Mouse (Mus musculus) gastrocnemius, postnatal 4 days (tissue): Measurements from ENCODE around the gene Plcb4. TPM values are rescaled to one million over a fixed set of nuclear protein-coding genes. Genes with fewer than 3 reads are reported as not detected.

Experiments
- DNase-seq, 2 experiments: peaks; one replicate each; pipeline ENCODE4 v3.0.0; 2021 to 2022; ENCODE audit warnings: low spot score in 2 of 2, mixed read lengths in 2 of 2
- total RNA-seq, 2 experiments: library from RNA; stranded (reverse); gene quantifications; 2 replicates each; pipeline ENCODE4 v1.2.3; 2021

Gene Plcb4
- total RNA-seq, 2 experiments from 2014 or later = 34.1 to 37.2 TPM

DNA sequence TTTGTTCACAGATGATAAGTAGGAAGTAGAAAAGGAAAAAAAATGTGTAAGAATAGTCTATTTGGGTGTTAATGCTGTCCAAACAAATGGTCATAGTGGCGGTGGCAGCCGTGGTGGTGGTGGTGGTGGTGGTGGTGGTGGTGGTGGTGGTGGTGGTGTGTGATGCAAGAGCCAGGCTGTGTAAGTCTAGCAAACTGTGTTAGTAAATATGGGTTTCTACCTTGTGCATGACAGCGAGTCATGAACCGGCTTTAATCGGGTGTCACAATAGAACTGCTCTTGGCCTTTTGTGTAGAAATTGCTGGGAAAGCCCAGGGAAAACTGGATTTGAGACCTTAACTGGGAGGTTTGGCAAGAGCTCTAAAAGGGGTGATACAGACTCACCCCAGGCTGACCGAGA, 188.9 kb downstream of the Plcb4 start:
- no peak for DNase-seq

DNA sequence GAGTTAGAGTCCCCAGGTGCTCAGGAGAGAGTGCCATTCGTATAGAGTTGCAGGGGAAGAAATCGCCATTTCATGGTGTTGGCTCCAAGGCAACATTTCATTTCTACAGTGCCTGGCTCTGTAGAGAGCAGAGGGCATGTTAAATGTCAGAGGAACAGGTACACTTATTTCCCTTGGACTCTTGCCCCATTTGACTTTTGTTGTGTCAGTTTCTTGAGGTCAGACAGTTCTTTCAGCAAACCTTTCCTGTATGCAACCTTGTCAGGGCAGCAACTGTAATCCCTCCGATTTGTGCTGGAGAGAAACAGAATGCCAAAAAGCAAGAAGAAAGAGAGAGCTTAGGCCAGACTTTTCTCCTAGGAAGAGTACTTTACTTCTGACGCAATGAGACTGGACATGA, 189.4 kb downstream of the Plcb4 start:
- DNase-seq = no peak

DNA sequence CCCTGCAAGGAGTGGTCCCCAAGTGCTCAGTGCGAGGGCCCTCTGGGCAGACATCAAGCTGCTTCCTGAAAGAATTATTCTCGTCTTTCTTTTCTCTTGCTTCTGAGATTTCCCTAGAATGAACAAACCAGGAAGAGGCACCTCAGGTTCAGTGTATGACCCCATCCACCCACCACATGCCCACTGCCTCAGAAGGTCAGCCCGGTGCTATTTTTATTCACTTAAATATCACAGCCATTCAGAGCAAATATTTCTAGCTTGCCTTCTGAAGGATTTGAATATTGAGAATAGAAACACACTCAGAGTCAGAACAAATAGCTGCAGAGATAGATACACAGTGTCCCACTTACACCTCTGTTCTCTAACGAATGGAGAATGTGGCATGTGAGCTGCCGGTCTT, 193.2 kb downstream of the Plcb4 start:
- DNase-seq = no peak

DNA sequence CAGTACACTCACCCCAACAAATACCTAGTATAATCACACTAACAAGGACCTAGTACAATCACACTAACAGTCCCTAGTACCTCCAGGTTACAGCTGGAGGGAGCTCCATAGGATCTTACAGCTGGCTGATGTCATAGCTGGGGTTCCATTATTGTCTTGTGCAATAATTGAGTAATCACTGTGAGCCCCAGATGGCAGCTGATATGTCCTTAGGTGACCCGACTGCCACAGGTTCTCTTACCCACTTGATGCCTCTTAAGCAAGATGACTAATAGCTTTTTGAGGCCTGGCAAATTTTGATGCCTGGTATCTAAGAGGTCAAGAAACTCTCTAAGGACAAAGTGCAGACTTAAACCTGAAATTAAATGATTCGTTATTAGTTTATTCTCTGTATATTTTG, 194.3 kb downstream of the Plcb4 start:
- DNase-seq = no peak

- DNase-seq = no peak
Observed at GRCm38 (mm10) chr2:135854059-135854458, 195.2 kb downstream of the Plcb4 start.

- no peak for DNase-seq
Observed at GRCm38 (mm10) chr2:135855890-135856490, 197.2 kb downstream of the Plcb4 start.

DNA sequence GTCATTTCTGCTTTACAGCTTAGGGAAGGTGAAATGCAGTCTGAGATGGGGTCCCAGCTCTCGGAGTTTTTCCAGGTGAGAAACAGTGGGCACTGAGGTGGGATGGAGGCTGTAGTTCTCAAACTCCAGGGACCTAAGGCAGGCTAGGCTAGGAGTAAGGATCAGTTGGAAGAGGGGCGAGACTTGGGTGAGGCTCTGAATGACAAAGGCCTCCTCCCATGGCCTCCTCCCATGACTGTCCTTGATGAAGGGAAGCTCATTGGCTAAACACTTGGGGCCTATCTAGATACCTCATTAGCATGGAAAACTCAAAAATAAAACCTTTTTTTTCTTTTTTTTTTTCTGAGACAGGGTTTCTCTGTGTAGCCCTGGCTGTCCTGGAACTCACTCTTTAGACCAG, 198.0 kb downstream of the Plcb4 start:
- DNase-seq = no peak

GRCm38 (mm10) chr2:135861531-135862488, 203.0 kb downstream of the Plcb4 start:
- DNase-seq = no peak

DNA sequence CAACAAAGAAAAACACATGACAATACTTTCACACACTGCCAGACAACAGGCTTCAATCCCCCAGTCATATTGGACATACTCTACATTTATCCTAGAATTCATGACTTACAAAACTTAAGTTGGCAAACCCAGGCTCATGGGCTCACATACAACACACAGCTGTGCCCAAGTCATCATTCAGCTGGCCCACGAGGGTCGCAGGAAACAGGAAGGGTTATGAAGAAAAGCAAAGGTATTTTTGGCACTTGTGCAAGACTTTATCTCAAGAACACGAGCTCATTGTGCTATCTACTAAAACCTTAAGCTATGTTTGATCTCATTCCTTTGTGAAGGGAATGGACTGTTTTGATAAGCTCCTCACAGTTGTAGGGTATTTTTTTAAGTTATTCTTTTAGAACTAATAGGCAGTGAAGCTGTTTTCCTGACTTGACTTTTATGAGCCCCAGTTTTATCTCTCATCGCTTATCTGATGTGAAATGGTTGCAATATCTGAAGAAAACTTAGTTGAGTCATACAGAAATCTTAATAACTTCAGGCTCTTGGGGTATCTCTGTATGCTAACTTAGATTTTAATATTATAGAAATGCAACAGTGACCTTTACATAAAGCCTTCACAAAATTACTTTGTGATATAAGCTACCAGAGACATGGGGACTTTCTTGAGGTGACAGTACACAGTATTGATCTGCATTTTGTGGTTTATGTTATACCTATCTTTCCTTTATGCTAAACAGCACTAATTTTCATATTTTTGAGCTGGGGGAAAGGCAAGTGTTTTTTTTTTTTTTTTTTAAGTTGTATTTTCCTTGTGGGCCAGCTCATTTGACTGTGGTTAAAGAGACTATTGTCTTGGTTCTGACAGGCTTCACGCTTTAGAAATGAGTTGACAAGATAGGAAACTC, 203.9 kb downstream of the Plcb4 start:
- no peak for DNase-seq

DNA sequence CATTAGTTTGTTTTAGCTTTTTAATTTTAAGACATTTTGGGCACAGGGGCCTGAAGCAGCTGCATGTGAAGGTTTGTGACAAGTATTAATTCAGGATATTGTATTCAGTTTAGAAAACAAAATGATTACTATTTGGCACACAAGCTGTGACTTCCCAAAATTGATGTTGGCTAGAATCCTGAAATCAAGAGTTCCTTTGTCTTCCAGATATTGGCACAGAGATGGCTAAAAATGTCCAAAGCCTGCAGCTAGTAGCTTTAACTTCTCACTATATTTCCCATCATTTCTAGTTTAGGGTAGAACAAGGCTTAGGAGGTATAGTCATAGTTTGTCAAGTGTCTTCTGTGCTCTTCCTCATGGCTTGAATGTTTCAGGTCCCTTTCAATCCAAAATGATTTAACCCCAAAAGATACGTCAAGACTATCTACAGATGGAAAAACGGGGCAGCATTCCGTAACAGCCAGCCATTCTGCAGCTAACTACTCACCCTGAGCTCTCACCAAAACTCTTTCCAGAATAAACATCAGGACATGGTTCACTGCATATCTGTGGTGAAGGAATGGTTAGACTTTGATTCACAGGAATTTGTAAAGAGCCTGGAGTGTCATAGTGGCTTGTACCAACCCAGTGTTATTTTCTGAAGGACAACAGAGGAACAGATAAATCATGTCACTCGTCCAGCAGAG, 204.7 kb downstream of the Plcb4 start:
- no peak for DNase-seq

- DNase-seq = no peak
Observed at GRCm38 (mm10) chr2:135866421-135866820, 207.6 kb downstream of the Plcb4 start.

DNA sequence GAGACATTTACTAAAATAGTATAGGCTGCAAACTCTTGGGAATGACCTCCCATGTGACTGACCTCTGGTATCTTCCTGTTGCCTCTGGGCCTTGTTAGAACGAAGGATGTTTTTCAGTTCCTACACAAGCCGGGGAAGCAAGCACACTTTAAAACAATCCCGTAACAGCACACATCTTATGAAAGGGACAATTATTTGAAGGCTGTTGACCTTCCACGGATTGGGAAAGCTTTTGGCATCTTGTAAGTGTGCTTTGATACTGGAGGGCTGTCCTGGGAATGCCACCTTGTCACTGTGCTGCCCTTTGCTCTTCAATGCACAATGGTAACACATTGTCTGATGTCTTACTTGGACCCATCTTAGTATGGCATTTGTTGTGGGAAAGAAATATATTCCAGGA, 208.0 kb downstream of the Plcb4 start:
- no peak for DNase-seq

GRCm38 (mm10) chr2:135869637-135870036, 210.8 kb downstream of the Plcb4 start:
- DNase-seq = no peak

- DNase-seq = no peak
Observed at GRCm38 (mm10) chr2:135873146-135873545, 214.3 kb downstream of the Plcb4 start.

- no peak for DNase-seq
Observed at GRCm38 (mm10) chr2:135873761-135874160, 214.9 kb downstream of the Plcb4 start.

GRCm38 (mm10) chr2:135875549-135875948, 216.7 kb downstream of the Plcb4 start:
- DNase-seq = peak in 1 of 2 experiments; percentile 32

GRCm38 (mm10) chr2:135879356-135879755, 220.5 kb downstream of the Plcb4 start:
- no peak for DNase-seq

DNA sequence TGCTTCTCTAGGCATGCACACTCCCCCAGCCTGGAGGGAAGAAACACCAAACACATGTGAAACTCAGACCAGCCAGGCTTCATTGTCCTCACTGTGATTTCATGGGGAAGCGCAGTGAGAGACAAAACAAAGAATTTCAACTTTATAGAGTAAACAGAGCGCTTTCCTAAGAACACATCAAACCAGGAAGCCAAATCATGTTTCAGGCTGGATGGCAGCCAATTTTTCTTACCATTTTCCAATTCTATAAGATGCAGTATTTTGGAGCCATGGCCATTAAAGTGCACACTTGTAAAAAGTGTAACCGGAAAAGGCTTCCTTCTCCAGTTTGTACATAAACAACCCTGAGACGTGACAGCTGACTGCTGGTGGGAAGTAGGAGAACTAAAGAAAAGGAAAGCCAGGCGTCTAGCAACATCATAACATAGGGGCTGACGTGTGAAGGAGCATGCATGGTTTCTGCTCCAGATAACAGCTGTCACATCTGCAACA, 221.5 kb downstream of the Plcb4 start:
- DNase-seq = no peak

GRCm38 (mm10) chr2:135883359-135883758, 224.5 kb downstream of the Plcb4 start:
- DNase-seq = no peak

- no peak for DNase-seq
Observed at GRCm38 (mm10) chr2:135884534-135885180, 225.8 kb downstream of the Plcb4 start.
